Mouse (Mus musculus): Measurements from ENCODE around the gene Wbp1l. TPM values are rescaled to one million over a fixed set of nuclear protein-coding genes. Genes with fewer than 3 reads are reported as not detected.

Wbp1l gene
- polyA plus RNA-seq (2014; fragmentation: Illumina TruSeq; extraction: RNeasy Lipid Tissue Mini Kit (QIAGEN cat#74804); ENCODE audit: low replicate concordance) = 3.0 TPM

GRCm38 (mm10) chr19:46598720-46599252, at the start of gene Wbp1l:
Gene Wbp1l (plus strand): TSS chr19:46599084.

GRCm38 (mm10) chr19:46572951-46573937, 25.6 kb upstream of the Wbp1l start, which contains the start of the genes Arl3 and Sfxn2:
Gene Arl3 (minus strand): TSS chr19:46573198.
Gene Sfxn2 (plus strand): TSS chr19:46573365.

GRCm38 (mm10) chr19:46672766-46673418, 74.0 kb downstream of the Wbp1l start, which contains the start of gene Cyp17a1:
Gene Cyp17a1 (minus strand): TSS chr19:46673172.

GRCm38 (mm10) chr19:46689460-46690372, 90.8 kb downstream of the Wbp1l start, which contains the start of gene Borcs7:
Gene Borcs7 (plus strand): TSS chr19:46689906.

Other genes starting within 250 kb of the Wbp1l start
- 1.2 TPM for gene 2310034G01Rik, start 248.8 kb upstream of the Wbp1l start, polyA plus RNA-seq (2014; fragmentation: Illumina TruSeq; extraction: RNeasy Lipid Tissue Mini Kit (QIAGEN cat#74804); ENCODE audit: low replicate concordance)
- gene Actr1a, start 203.3 kb upstream of the Wbp1l start, polyA plus RNA-seq (2014; fragmentation: Illumina TruSeq; extraction: RNeasy Lipid Tissue Mini Kit (QIAGEN cat#74804); ENCODE audit: low replicate concordance) = 41.6 TPM
- 1.6 TPM for gene Sufu, start 202.2 kb upstream of the Wbp1l start, polyA plus RNA-seq (2014; fragmentation: Illumina TruSeq; extraction: RNeasy Lipid Tissue Mini Kit (QIAGEN cat#74804); ENCODE audit: low replicate concordance)
- gene Trim8, start 97.4 kb upstream of the Wbp1l start, polyA plus RNA-seq (2014; fragmentation: Illumina TruSeq; extraction: RNeasy Lipid Tissue Mini Kit (QIAGEN cat#74804); ENCODE audit: low replicate concordance) = 2.9 TPM
- gene Arl3, start 25.9 kb upstream of the Wbp1l start, polyA plus RNA-seq (2014; fragmentation: Illumina TruSeq; extraction: RNeasy Lipid Tissue Mini Kit (QIAGEN cat#74804); ENCODE audit: low replicate concordance) = 16.4 TPM
- 4.2 TPM for gene Sfxn2, start 25.7 kb upstream of the Wbp1l start, polyA plus RNA-seq (2014; fragmentation: Illumina TruSeq; extraction: RNeasy Lipid Tissue Mini Kit (QIAGEN cat#74804); ENCODE audit: low replicate concordance)
- gene Cyp17a1, start 74.1 kb downstream of the Wbp1l start, polyA plus RNA-seq (2014; fragmentation: Illumina TruSeq; extraction: RNeasy Lipid Tissue Mini Kit (QIAGEN cat#74804); ENCODE audit: low replicate concordance) = 0.67 TPM
- gene Borcs7, start 90.8 kb downstream of the Wbp1l start, polyA plus RNA-seq (2014; fragmentation: Illumina TruSeq; extraction: RNeasy Lipid Tissue Mini Kit (QIAGEN cat#74804); ENCODE audit: low replicate concordance) = 17.2 TPM
- 24.1 TPM for gene As3mt, start 108.4 kb downstream of the Wbp1l start, polyA plus RNA-seq (2014; fragmentation: Illumina TruSeq; extraction: RNeasy Lipid Tissue Mini Kit (QIAGEN cat#74804); ENCODE audit: low replicate concordance)
- 6.1 TPM for gene Cnnm2, start 162.5 kb downstream of the Wbp1l start, polyA plus RNA-seq (2014; fragmentation: Illumina TruSeq; extraction: RNeasy Lipid Tissue Mini Kit (QIAGEN cat#74804); ENCODE audit: low replicate concordance)